Mouse (Mus musculus) layer of hippocampus, adult 2 months (tissue): ENCODE data around the gene Pla2g4c. TPM values are rescaled to one million over a fixed set of nuclear protein-coding genes. Genes with fewer than 3 reads are reported as not detected.
A peak's percentile ranks its signal among the peaks of the same experiment; 100 is the strongest.
"Not testable (repeated sequence)": the region's sequence is repeated elsewhere in the genome, so short reads cannot be mapped to it uniquely, and the experiment has no call there.

Source experiments
- DNase-seq, 2 experiments: peaks; one replicate each; pipeline ENCODE4 v3.0.0; 2022; ENCODE audit warnings: low spot score in 2 of 2
- H3K27ac ChIP-seq: fragments of 200-600 bp; 2 replicates; pipeline ENCODE4 v1.8.1; 2022
- H3K4me3 ChIP-seq: fragments of 200-600 bp; 2 replicates; pipeline ENCODE4 v1.8.1; 2022; ENCODE audit warnings: mild to moderate bottlenecking
- CTCF ChIP-seq: fragments of 200-600 bp; conservative IDR thresholded peaks from 2 replicates; pipeline ENCODE4 v1.8.1; 2022; ENCODE audit warnings: antibody characterized with exemption, mild to moderate bottlenecking, moderate library complexity
- long read RNA-seq, 2 experiments: library from polyadenylated mRNA; stranded (forward); transcript quantifications; one replicate each; pipeline ENCODE4 v2.0.0; 2021; ENCODE audit warnings: borderline mapping rate in 2 of 2
- total RNA-seq, 2 experiments: library from RNA; stranded (reverse); gene quantifications; 2 replicates each; pipeline ENCODE4 v1.2.3; 2021

The Pla2g4c gene
- total RNA-seq: under 1 TPM in 1 of 2 experiments, not detected in 1; 0.44 TPM
- long read RNA-seq, experiment 1: 0 reads
- long read RNA-seq, experiment 2: 0 reads

GRCm38 (mm10) chr7:13324316-13324715 is at the start of gene Pla2g4c:
TSS of gene Pla2g4c (plus strand) at chr7:13324655.
- H3K27ac ChIP-seq: no peak within 1 kb of the TSS
- DNase-seq: no peak

GRCm38 (mm10) chr7:13277081-13277480 is 47.4 kb upstream of the Pla2g4c start, which contains the start of gene Lig1:
TSS of gene Lig1 (plus strand) at chr7:13277283.
- H3K27ac ChIP-seq: peak within 1 kb of the TSS; percentile 96
- peak within 1 kb of the TSS; percentile 93 for H3K4me3 ChIP-seq
- DNase-seq: no peak
- TF ChIP-seq CTCF: no peak

More at GRCm38 (mm10) chr7:13324316-13324715, at the start of gene Pla2g4c:
- TF ChIP-seq CTCF: no peak
- no peak within 1 kb of the TSS for H3K4me3 ChIP-seq

- peak overlapping the region; percentile 96 for H3K27ac ChIP-seq
- DNase-seq: no peak
- TF ChIP-seq CTCF: no peak
Measured at GRCm38 (mm10) chr7:13277833-13278232, 46.6 kb upstream of the Pla2g4c start.

GRCm38 (mm10) chr7:13278308-13278891 is 46.1 kb upstream of the Pla2g4c start, which contains the start of gene Zswim9:
TSS of gene Zswim9 (minus strand) at chr7:13278721.
- H3K4me3 ChIP-seq: peak within 1 kb of the TSS; percentile 93
- H3K27ac ChIP-seq: peak within 1 kb of the TSS; percentile 96
- no peak for TF ChIP-seq CTCF
- peak; percentile 92 to 94 for DNase-seq

More at GRCm38 (mm10) chr7:13277833-13278232, 46.6 kb upstream of the Pla2g4c start:
- H3K4me3 ChIP-seq: peak overlapping the region; percentile 93

- DNase-seq, H3K27ac ChIP-seq: not testable (repeated sequence)
- peak overlapping the region; percentile 93 for H3K4me3 ChIP-seq
Measured at GRCm38 (mm10) chr7:13278957-13279356, 45.5 kb upstream of the Pla2g4c start.

- H3K4me3 ChIP-seq: no peak overlapping the region
- TF ChIP-seq CTCF: peak; percentile 85
- DNase-seq: peak in 1 of 2 experiments; percentile 15
- H3K27ac ChIP-seq: no peak overlapping the region
Measured at GRCm38 (mm10) chr7:13288621-13289020, 35.8 kb upstream of the Pla2g4c start.

- no peak for TF ChIP-seq CTCF
- H3K4me3 ChIP-seq: no peak overlapping the region
- no peak overlapping the region for H3K27ac ChIP-seq
- DNase-seq: no peak
Measured at GRCm38 (mm10) chr7:13290041-13290675, 34.3 kb upstream of the Pla2g4c start.

GRCm38 (mm10) chr7:13291370-13291769 is 33.1 kb upstream of the Pla2g4c start:
- Histone ChIP-seq H3K4me3 (no peak overlapping the region), H3K27ac (no peak overlapping the region)
- no peak for TF ChIP-seq CTCF
- DNase-seq: no peak

GRCm38 (mm10) chr7:13293878-13294855 is 30.3 kb upstream of the Pla2g4c start:
- no peak for DNase-seq

GRCm38 (mm10) chr7:13295256-13295655 is 29.2 kb upstream of the Pla2g4c start:
- Histone ChIP-seq H3K4me3 (no peak overlapping the region), H3K27ac (no peak overlapping the region)
- no peak for DNase-seq
- no peak for TF ChIP-seq CTCF

More at GRCm38 (mm10) chr7:13293878-13294855, 30.3 kb upstream of the Pla2g4c start:
- Histone ChIP-seq H3K27ac (no peak overlapping the region), H3K4me3 (no peak overlapping the region)
- TF ChIP-seq CTCF: no peak

- no peak for DNase-seq
- no peak overlapping the region for H3K27ac ChIP-seq
- TF ChIP-seq CTCF: no peak
- no peak overlapping the region for H3K4me3 ChIP-seq
Measured at GRCm38 (mm10) chr7:13297636-13298035, 26.8 kb upstream of the Pla2g4c start.

GRCm38 (mm10) chr7:13298821-13299220 is 25.6 kb upstream of the Pla2g4c start:
- TF ChIP-seq CTCF: no peak
- Histone ChIP-seq H3K4me3 (no peak overlapping the region), H3K27ac (no peak overlapping the region)
- DNase-seq: no peak

- no peak for DNase-seq
- TF ChIP-seq CTCF: no peak
- Histone ChIP-seq H3K27ac (no peak overlapping the region), H3K4me3 (no peak overlapping the region)
Measured at GRCm38 (mm10) chr7:13301643-13302042, 22.8 kb upstream of the Pla2g4c start.
